Mouse (Mus musculus) CH12.LX (cell line): ENCODE measurements at regions not wholly inside any gene's neighbourhood (a gene's known extent, or its start where the extent isn't known, plus 50 kb on each side); places are given as distances from the start of the nearest gene placed in this dataset.

ENCODE experiments used
- E2F4 ChIP-seq: IDR thresholded peaks from 2 replicates; pipeline ENCODE4 v1.6.1; 2011; ENCODE audit warnings: low read depth, low read length, improper control_type of control experiment; ENCODE audit not compliant: insufficient replicate concordance
- MXI1 ChIP-seq: IDR thresholded peaks from 2 replicates; pipeline ENCODE4 v1.6.1; 2011; ENCODE audit warnings: mild to moderate bottlenecking, low read depth, low read length, improper control_type of control experiment
- POLR2AphosphoS2 ChIP-seq: IDR thresholded peaks from 2 replicates; pipeline ENCODE4 v1.6.1; 2011; ENCODE audit warnings: low read depth, low read length, improper control_type of control experiment

DNA sequence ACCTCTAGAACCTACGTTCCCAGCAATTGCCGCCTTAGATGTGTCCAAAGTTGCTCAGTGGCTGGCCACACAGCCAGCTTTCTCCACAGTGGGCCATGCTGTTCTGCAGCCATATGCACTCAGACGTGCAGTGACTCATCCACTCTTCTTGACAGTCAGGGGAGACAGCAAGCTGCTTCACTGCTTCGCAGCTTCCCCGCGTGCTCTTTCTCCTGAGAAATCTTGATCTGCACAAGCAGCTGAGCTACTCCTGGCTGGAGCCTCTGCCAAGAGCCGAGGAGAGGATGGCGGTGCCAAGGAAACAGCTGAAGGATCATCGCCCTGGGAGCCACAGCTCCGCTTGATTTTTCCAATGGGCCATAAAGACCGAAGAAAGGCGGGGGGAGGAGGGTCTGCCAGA is 73.2 kb downstream of the Smug1 start:
- no peak for TF ChIP-seq E2F4
- TF ChIP-seq POLR2AphosphoS2: no peak
- TF ChIP-seq MXI1: no peak
